In the genomic region with DNA sequence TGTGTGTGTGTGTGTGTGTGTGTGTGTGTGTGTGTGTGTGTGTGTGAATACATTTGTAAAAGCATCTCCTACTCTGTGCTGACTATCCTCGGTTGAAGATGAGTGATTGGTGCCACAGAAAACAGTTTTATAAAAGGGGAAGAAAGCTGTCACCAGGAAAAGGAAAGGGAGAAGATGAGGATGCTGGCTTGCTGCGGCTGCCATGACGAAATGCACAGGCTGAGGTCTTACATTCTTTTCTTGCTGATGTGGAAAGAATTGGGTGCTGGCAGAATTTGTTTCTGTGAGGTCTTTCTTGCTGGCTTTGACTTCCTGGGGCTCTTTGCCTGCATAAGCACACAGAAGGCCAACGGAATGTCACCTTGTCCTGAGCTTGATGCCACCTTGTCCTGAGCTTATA, we compare ENCODE assay signal across 23 mouse cellular contexts.
DNase-seq lines count a peak whose midpoint lies in the region; ATAC-seq and TF ChIP-seq lines count a peak whose summit lies in the region.
"Had no signal": no experiment of that assay in that cellular context is flagged by ENCODE, and none has a peak within 500 bp of the region (broad histone marks: within the 10 kb centered on the region; RNA-seq: fewer than 3 reads in every experiment).

No protein-coding gene starts in this region.

- no peak for DNase-seq in hindbrain, embryonic 10.5 days (ENCODE audit: low spot score)
- DNase-seq in Muller cell, postnatal 12 days (ENCODE audit: inconsistent ontology term), result peak; percentile 37
- no peak for DNase-seq in heart, postnatal 4 days
- DNase-seq in natural killer cell, adult 2 months (ENCODE audit: low spot score in 2 of 2), result no peak
- DNase-seq: adrenal gland, postnatal 25 days; B cell, adult 2 months; cerebellum, adult 9-10 months; gastrocnemius, postnatal 14 days; heart, adult 18-20 months; heart, postnatal 14 days; kidney, postnatal 14 days; lung, adult 2 months; thymus, postnatal 14 days had no signal

- no peak for ATAC-seq in hindbrain, embryonic 12.5 days (ENCODE audit: low FRiP score)
- ATAC-seq in limb, embryonic 12.5 days (ENCODE audit: insufficient number of reproducible peaks, insufficient read depth, low FRiP score, low TSS enrichment, low read depth), result no peak
- ATAC-seq: liver, embryonic 12.5 days had no signal

- H3K9me3 ChIP-seq in hindbrain, embryonic 10.5 days, result no peaks in the 10 kb centered on the region
- no peaks in the 10 kb centered on the region for H3K9me3 ChIP-seq in hindbrain, embryonic 12.5 days (replicated peaks)
- no peaks in the 10 kb centered on the region for H3K9me3 ChIP-seq in limb, embryonic 12.5 days
- H3K9me3 ChIP-seq: heart, embryonic 13.5 days; limb, embryonic 13.5 days; liver, embryonic 12.5 days; neural tube, embryonic 13.5 days had no signal

- no peak overlapping the region for H3K9ac ChIP-seq in hindbrain, embryonic 12.5 days
- no peak overlapping the region for H3K9ac ChIP-seq in limb, embryonic 12.5 days (replicated peaks)
- H3K9ac ChIP-seq: heart, embryonic 13.5 days; limb, embryonic 13.5 days; liver, embryonic 12.5 days; neural tube, embryonic 13.5 days had no signal

- peaks cover 43% of the 10 kb centered on the region for H3K4me1 ChIP-seq in hindbrain, embryonic 10.5 days (replicated peaks)
- peaks cover 19% of the 10 kb centered on the region for H3K4me1 ChIP-seq in hindbrain, embryonic 12.5 days
- H3K4me1 ChIP-seq in bone marrow, adult 2 months (ENCODE audit: control insufficient read depth, insufficient read depth, low read length), result peaks cover 2% of the 10 kb centered on the region
- H3K4me1 ChIP-seq in limb, embryonic 12.5 days (replicated peaks), result peaks cover 73% of the 10 kb centered on the region
- H3K4me1 ChIP-seq: liver, embryonic 12.5 days had no signal

- H3K27me3 ChIP-seq in hindbrain, embryonic 10.5 days (ENCODE audit: insufficient read depth, poor library complexity, severe bottlenecking), result no peaks in the 10 kb centered on the region
- no peaks in the 10 kb centered on the region for H3K27me3 ChIP-seq in hindbrain, embryonic 12.5 days
- H3K27me3 ChIP-seq in limb, embryonic 12.5 days, result no peaks in the 10 kb centered on the region; the same call in 1 of the 2 replicates
- H3K27me3 ChIP-seq: CH12.LX; limb, embryonic 13.5 days; neural tube, embryonic 13.5 days had no signal

- 82% methylated on average over 4 of the region's 4 CpGs for WGBS in hindbrain, embryonic 10.5 days
- 63% methylated on average over 4 of the region's 4 CpGs for WGBS in hindbrain, embryonic 12.5 days
- 39% methylated on average over 4 of the region's 4 CpGs for WGBS in bone marrow, adult 2 months
- 80% methylated on average over 4 of the region's 4 CpGs for WGBS in limb, embryonic 12.5 days

- TF ChIP-seq CTCF in bone marrow, adult 2 months (IDR thresholded peaks at IDR 0.05; ENCODE audit: control insufficient read depth, insufficient read depth, low read length), result no peak

- H3K36me3 ChIP-seq in hindbrain, embryonic 10.5 days, result no peaks in the 10 kb centered on the region
- H3K36me3 ChIP-seq in hindbrain, embryonic 12.5 days, result no peaks in the 10 kb centered on the region
- peaks cover 4% of the 10 kb centered on the region; the same call in 1 of the 2 replicates for H3K36me3 ChIP-seq in limb, embryonic 12.5 days
- H3K36me3 ChIP-seq: G1E; heart, embryonic 13.5 days; limb, embryonic 13.5 days; liver, embryonic 12.5 days; neural tube, embryonic 13.5 days had no signal

- H3K4me2 ChIP-seq in hindbrain, embryonic 12.5 days (replicated peaks), result no peak overlapping the region
- no peak overlapping the region for H3K4me2 ChIP-seq in limb, embryonic 12.5 days
- H3K4me2 ChIP-seq: heart, embryonic 13.5 days; limb, embryonic 13.5 days; liver, embryonic 12.5 days; neural tube, embryonic 13.5 days had no signal

- no peak overlapping the region for H3K4me3 ChIP-seq in hindbrain, embryonic 10.5 days
- no peak overlapping the region for H3K4me3 ChIP-seq in hindbrain, embryonic 12.5 days
- H3K4me3 ChIP-seq in bone marrow, adult 2 months (replicated peaks; ENCODE audit: control insufficient read depth, low read depth, low read length), result no peak overlapping the region
- no peak overlapping the region for H3K4me3 ChIP-seq in limb, embryonic 12.5 days (replicated peaks)
- H3K4me3 ChIP-seq: heart, embryonic 13.5 days; layer of hippocampus, adult 2 months; limb, embryonic 13.5 days; liver, embryonic 12.5 days; neural tube, embryonic 13.5 days had no signal

- no peak for TF ChIP-seq POLR2A in bone marrow, adult 2 months (IDR thresholded peaks at IDR 0.05; ENCODE audit: borderline replicate concordance, control insufficient read depth, low read depth, low read length)

- peak overlapping the region; percentile 8; the same call in 1 of the 2 replicates for H3K27ac ChIP-seq in hindbrain, embryonic 10.5 days
- H3K27ac ChIP-seq in hindbrain, embryonic 12.5 days, result no peak overlapping the region
- H3K27ac ChIP-seq in bone marrow, adult 2 months (ENCODE audit: control insufficient read depth, insufficient read depth, low read depth, low read length, poor library complexity), result 0 out of 2 replicates have a peak overlapping the region, but pooled peaks have one; percentile 27
- 0 out of 2 replicates have a peak overlapping the region, but pooled peaks have one; percentile 23 for H3K27ac ChIP-seq in limb, embryonic 12.5 days
- H3K27ac ChIP-seq: liver, embryonic 12.5 days had no signal
